Mouse (Mus musculus): Measurements from ENCODE around the gene Rnaseh2c.

The Rnaseh2c gene

DNA sequence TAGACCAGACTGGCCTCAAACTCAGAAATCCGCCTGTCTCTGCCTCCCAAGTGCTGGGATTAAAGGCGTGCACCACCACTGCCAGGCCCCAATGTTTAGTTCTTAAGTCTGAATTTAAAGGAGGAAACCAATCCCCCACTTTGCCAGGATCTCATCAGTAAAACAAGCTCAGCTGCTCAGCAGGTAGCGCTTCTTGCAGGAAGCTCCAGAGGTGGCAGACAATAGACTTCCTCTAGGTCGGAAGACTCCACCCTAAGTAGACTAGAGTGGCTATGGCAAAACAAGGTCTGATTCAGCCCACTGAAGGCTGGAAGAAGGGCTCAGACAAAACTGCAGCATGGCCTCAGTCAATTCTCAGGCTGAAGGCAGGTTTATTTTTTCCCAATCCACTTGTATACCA, 21.7 kb upstream of the Rnaseh2c start:
- no peak for DNase-seq

- no peak for DNase-seq
Measured at GRCm38 (mm10) chr19:5580776-5581175, 20.9 kb upstream of the Rnaseh2c start.

DNA sequence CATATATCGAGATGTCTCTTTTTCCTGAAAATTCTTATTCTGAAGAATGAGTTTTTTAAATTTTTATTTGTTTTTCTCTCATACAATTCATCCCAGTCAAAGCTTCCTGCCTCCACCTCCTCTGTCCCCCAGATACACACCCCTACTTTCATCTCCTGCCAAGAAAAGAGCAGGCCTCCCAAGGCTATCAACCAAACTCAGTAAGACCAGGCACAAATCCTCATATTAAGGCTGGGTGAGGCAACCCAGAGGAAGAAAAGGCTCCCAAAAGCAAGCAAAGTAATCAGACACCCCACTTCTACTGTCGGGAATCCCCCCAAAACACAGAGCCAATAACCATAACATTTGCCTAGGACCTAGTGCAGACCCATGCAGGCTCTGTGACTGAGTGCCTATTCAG, 19.7 kb upstream of the Rnaseh2c start:
- no peak for DNase-seq

DNA sequence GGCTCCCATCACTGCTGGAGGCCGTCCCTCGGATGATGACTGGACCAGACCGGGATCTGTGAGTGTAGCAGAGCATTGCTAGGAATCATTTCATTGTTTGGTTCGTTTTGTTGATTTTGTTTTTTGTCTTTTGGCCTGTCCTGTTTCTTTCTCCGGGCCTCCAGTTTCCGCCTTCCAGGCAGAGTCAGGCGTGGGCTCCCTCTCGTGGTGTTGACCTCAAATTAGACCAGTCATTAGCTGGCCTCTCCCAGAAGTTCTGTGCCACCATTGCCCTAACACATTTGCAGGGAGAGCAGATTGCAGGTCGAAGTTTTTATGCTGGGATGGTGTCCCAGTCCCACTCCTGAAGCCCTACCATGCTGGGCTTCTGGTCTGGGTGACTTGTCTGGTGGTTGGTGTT, 12.5 kb upstream of the Rnaseh2c start:
- no peak for DNase-seq

DNA sequence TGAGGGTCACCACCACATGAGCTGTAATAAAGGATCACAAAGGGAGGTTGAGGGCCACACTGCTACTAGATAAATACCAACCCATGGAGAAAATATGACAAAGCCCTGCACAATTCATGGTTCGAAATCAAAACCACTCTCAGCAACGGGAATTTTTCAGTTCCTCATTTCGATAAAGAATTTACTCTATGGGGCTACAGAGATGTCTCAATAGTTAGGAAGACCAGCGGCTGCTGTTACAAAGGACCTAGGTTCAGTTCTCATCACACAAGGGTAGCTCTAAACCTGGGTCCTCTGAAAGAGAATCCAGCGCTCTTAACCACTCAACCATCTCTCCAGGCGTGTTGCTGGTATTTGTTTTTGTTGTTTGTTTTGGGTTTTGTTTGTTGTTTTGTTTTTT, 9.8 kb upstream of the Rnaseh2c start:
- no peak for DNase-seq

DNA sequence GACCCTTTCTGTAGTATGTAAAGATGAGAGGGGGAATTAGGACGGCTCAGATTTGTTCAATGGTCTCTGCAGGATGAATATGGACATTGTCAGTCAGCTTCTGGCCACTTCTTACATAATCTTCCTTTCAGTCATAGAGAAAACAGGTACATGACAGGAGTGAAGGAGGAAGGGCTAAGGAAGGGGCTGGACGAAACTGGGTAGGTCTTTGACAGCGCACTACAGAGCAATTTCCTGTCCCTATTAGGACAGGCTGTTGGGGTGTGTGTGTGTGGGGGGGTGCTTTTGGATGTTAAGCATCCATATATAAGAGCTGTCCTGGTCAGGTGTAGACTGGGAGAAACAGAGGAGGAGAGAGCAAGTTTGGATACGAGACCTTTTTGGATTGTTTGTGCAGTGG, 2.4 kb upstream of the Rnaseh2c start:
- DNase-seq, result no peak

DNA sequence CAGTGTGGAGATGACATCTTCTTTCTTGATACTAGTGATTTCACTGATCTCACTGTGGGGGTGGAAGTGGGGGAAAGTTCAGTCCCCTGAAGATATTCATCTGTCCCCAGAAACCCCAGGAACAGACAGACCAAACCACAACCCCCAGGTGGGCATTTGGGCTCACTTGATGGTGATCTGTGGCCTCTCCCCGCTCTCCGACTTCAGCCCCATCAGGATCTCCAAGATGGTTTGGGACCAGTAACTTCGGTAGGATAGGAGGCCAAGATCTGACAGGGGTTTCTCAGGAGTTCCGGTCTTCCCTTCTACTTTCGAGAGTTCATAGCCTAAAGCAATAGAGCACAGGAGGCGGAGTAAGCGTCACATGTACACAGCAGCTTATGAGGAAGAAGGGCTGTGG, 2.0 kb downstream of the Rnaseh2c start:
- no peak for DNase-seq

DNA sequence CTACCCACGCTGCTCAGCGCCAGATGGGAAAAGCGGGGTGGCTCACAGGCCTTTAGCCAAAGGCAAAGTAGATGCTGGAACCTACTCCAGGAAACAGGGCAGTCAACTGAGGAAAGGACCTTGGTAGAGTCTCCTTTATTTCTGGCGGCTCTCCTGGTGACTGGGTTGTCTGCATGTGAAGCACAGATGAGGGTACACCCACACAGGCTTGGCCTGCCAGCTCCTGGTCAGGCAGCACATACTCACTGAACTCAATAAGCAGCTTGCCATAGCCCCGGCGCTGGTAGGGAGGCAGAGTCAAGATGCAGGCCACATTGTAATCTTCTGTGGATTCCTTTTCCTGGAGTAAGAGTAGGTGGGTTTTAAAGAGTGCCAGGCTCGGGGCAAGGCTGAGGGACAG, 3.5 kb downstream of the Rnaseh2c start:
- no peak for DNase-seq

DNA sequence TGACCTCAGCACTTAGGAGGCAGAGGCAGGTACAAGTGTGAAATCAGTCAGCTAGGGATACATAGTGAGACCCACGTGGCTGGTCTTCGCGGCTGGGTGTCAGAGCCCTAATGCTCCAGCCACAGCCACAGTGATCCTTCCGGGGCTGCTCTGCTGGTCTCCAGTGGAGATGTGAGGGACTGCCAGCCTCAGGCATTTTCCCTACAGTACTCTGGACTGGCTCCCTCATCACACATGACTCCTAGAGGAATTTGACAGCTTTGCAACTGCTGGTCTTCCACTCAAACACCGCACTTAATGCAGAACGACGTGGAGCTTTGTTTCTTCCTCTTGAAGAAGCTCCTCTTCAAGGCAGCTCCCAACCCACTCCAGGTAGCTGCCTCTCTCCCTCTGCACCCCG, 4.5 kb downstream of the Rnaseh2c start:
- no peak for DNase-seq

DNA sequence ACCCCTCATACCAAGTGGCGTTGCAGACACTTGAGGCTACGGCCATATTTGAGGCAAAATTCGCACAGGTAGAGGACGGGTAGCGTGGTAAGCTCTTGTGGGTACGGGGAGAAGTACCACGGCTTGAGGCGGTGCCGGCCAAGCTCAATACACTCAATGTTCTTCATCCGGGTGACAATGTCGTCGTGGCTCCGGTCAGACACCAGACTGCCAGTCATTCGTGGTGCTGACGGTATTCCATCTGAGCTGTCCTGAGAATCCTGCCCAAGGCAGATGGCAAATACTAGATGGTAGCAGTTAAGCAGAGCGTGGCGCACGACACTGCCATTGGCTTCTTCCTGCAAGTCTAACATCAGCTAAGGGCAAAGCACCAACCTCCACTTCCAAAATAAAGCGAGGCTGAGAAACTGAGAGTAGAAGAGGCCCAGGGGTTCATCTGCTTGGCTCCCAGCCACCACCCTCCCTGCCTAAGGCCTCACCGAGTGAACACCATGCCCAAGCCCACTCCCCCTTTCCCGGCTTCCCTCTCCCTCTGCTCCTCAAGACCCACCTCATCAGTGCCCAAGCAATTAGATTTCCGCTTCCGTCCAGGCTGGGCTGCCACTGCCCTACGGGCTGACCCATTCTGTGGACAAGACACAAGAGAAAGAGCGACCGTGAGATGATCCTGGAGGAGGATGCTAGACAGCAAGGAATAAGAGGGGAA, 6.2 kb downstream of the Rnaseh2c start:
- no peak for DNase-seq

DNA sequence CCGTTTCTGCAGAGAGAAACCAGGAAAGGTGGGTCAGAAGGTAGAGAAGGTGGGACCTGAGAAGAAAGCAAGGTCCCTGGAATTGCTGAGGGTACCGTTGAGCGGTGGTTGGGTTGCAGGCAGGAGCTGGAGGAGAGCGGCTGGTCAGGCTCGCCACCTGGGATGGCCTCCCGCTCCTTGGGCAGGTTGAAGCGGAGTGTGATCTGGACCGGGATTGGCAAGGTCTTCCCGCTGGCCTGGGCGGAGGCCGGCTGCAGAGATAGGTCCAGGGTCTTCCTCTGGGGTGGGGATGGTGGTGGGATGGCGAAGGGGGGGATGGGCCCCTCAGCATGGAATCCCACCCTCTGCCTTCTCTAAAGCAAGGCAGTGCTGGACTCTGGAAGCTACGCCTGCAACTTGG, 7.0 kb downstream of the Rnaseh2c start:
- DNase-seq, result no peak

DNA sequence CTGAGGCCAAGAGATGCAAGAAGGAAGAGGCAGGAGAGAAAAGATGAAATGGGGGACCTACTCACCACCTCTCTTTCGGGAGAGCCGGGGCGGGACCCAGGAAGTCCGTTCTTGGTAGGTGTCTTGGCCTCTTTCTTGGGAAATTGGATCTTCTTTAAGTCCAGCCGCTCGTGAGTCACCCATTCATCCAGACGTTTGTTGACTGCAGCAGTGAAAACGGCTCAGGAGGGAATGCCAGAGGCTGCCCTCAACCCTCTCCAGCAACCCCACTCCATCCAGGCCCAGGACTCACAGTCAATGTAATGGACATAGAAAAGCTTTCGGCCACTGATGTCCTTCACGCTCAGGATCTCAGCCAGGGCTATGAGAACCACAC, 7.5 kb downstream of the Rnaseh2c start:
- no peak for DNase-seq

DNA sequence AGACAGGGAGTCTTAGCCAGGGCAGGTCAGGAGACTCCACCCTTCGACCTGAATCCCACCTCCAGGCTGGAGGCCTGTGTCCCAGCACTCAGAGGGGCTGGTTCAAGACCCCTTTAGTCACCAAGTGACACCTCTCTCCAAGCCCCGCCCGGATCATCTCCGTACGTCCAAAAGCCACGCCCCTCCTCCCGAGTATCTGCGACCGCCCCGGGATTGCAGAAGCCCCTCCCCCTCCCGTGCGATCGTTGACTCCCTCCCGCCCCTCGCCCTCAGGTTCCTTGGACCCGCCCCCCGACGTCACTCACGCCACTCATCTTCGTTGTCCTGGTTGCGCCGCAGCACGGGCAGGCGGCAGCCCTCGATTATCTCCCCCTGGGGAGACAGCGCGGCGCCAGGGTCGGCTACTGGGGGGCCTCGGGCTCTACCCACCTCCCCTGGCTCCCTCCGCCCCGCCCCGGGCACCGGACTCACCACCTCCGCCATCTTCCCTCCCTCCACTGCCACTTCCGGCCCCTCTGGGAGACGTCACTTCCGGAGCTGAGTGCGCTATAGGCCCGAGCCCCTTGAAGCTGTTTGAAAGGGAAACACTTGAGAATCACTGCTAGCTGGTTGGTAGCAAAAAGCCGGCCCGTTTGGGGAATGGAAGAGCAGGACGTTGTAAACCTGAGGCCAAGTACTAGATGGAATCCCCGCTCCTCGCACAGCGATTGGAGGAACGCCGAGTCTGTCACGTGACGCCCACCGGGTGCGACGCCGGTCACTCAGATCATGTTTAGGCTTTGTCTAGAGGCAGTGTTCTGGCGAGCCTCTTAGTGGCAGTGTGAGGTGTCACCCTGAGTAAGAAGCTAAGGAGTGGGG, 8.1 kb downstream of the Rnaseh2c start, which contains the start of gene Kat5:
TSS of gene Kat5 (minus strand) at position 691 of the 858 bp plus-strand sequence.
- DNase-seq, result peak; percentile 92

DNA sequence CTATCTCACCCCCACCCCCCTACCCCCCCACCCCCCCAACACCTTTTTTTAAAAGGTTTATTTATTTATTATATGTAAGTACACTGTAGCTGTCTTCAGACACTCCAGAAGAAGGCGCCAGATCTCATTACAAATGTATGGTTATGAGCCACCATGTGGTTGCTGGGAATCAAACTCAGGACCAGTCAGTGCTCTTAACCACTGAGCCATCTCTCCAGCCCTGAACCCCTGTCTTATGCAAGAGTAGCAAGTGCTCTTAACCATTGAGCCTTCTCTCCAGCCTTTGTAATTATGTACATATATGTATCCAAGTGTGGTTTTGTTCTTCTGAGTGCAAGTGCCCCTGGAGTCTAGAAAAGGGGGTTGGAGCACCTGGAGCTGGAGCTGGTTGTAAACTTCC, 10.3 kb downstream of the Rnaseh2c start:
- DNase-seq, result no peak

GRCm38 (mm10) chr19:5612762-5613411, 11.2 kb downstream of the Rnaseh2c start:
- no peak for DNase-seq

DNA sequence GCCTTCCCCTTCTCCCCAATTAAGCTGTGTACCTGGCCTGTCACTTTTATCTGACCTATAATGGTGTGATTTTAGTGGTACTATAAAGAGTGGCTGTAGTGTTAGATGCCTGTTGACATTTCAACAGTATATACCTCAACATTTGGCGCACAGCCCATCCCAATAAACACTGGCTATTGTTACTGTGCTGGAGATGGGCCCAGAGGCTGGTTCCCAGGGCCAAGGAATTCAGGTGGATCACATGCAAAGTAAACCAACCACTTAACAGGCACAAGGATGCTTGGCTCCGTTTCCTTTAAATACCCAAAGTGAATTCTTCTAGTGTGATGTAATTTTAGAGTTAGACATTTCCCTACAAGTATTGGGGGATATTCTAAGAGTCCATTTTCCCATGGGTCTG, 13.3 kb downstream of the Rnaseh2c start:
- DNase-seq, result no peak

- DNase-seq, result no peak
Measured at GRCm38 (mm10) chr19:5620007-5620406, 18.3 kb downstream of the Rnaseh2c start.

- no peak for DNase-seq
Measured at GRCm38 (mm10) chr19:5621884-5622283, 20.2 kb downstream of the Rnaseh2c start.

- no peak for DNase-seq
Measured at GRCm38 (mm10) chr19:5625311-5625710, 23.6 kb downstream of the Rnaseh2c start.

DNA sequence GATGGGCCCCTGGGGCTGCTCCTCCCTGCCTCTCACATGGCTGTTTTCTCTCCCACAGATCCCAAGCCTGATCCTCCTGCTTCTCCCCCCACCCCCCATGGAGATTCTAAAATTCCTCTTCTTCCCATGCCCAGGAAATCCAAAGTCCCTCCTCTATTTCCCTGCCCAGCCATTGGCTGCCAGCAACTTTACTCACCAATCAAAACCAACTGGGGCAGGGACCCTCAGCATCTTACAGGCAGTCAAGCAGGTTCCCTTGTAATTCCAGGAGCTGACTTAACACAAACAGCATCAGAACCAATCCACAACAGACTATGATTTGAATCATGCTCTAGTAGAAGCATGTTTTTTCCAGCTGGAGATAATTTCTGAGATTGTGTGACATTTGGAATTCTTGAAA, 28.2 kb downstream of the Rnaseh2c start:
- DNase-seq, result no peak

GRCm38 (mm10) chr19:5632120-5632519, 30.4 kb downstream of the Rnaseh2c start:
- DNase-seq, result no peak

- no peak for DNase-seq
Measured at GRCm38 (mm10) chr19:5636036-5636570, 34.4 kb downstream of the Rnaseh2c start.

- DNase-seq, result no peak
Measured at GRCm38 (mm10) chr19:5636571-5637041, 34.9 kb downstream of the Rnaseh2c start.

All from liver (tissue).